Mouse (Mus musculus) kidney, embryonic 16.5 days (tissue): ENCODE results near the gene Baiap2. TPM values are rescaled to one million over a fixed set of nuclear protein-coding genes. Genes with fewer than 3 reads are reported as not detected.

Source experiments
- ATAC-seq: fragments of 200-750 bp; cut with Nextera tagmentation; 2 replicates; pipeline ENCODE4 v1.8.0; 2017; ENCODE audit warnings: moderate TSS enrichment; ENCODE audit not compliant: low FRiP score, low TSS enrichment
- H3K27ac ChIP-seq: fragments of 300-500 bp; sonication (generic); 2 replicates; pipeline ENCODE4 v1.5.1; 2014; ENCODE audit warnings: low read length
- H3K27me3 ChIP-seq: fragments of 300-500 bp; sonication (generic); 2 replicates; pipeline ENCODE4 v1.6.1; 2014; ENCODE audit warnings: low read length, control low read depth, mixed read lengths; ENCODE audit not compliant: insufficient read depth
- H3K36me3 ChIP-seq: fragments of 300-500 bp; sonication (generic); 2 replicates; pipeline ENCODE4 v1.6.1; 2014; ENCODE audit warnings: low read length, control low read depth, mixed read lengths; ENCODE audit not compliant: insufficient read depth
- H3K4me1 ChIP-seq: fragments of 300-500 bp; sonication (generic); 2 replicates; pipeline ENCODE4 v1.6.1; 2014; ENCODE audit warnings: low read length, control low read depth, mixed read lengths; ENCODE audit not compliant: insufficient read depth
- H3K4me2 ChIP-seq: fragments of 300-500 bp; sonication (generic); replicated peaks from 2 replicates; pipeline ENCODE4 v1.6.1; 2014; ENCODE audit warnings: low read depth, low read length
- H3K4me3 ChIP-seq: fragments of 300-500 bp; sonication (generic); 2 replicates; pipeline ENCODE4 v1.5.1; 2014; ENCODE audit warnings: mild to moderate bottlenecking, low read length
- H3K9ac ChIP-seq: fragments of 300-500 bp; sonication (generic); replicated peaks from 2 replicates; pipeline ENCODE4 v1.6.1; 2014; ENCODE audit warnings: low read length
- H3K9me3 ChIP-seq: fragments of 300-500 bp; sonication (generic); 2 replicates; pipeline ENCODE4 v1.6.1; 2016; ENCODE audit warnings: low read length, control low read depth
- WGBS: fragments of 180-500 bp; shearing (Covaris S2); extraction: QIAGEN DNeasy Blood & Tissue Kit; methylation state at CpG from one replicate; pipeline ENCODE4 v1.1.7; 2014; 5-methylcytosine and 5-hydroxymethylcytosine counted together
- polyA plus RNA-seq: library from polyadenylated mRNA; unstranded; fragments of >200 nt; fragmentation: Nextera tagmentation; extraction: Ambion mirVana; gene quantifications from 2 replicates; pipeline ENCODE4 v1.2.1, GENCODE M21; 2015

Baiap2 gene
- polyA plus RNA-seq, 1 experiment from 2014 or later: 25.3 TPM

GRCm38 (mm10) chr11:119907006-119907650 lies 35.4 kb upstream of the Baiap2 start:
- H3K4me1 ChIP-seq: peaks cover 4% of the 10 kb centered on the region; the same call in 1 of the 2 replicates
- H3K9ac ChIP-seq: no peak overlapping the region
- no peaks in the 10 kb centered on the region for H3K36me3 ChIP-seq
- H3K9me3 ChIP-seq: no peaks in the 10 kb centered on the region
- no peak overlapping the region for H3K4me3 ChIP-seq
- ATAC-seq: no peak
- no peak overlapping the region for H3K27ac ChIP-seq
- H3K4me2 ChIP-seq: no peak overlapping the region
- WGBS: 48% methylated on average over 7 of the region's 7 CpGs
- H3K27me3 ChIP-seq: peaks cover 3% of the 10 kb centered on the region; the same call in 1 of the 2 replicates

- Histone ChIP-seq H3K27me3 (peaks cover 3% of the 10 kb centered on the region; the same call in 1 of the 2 replicates), H3K4me2 (no peak overlapping the region), H3K36me3 (no peaks in the 10 kb centered on the region), H3K9me3 (no peaks in the 10 kb centered on the region), H3K4me3 (no peak overlapping the region), H3K4me1 (peaks cover 4% of the 10 kb centered on the region), H3K27ac (no peak overlapping the region), H3K9ac (no peak overlapping the region)
- WGBS: 54% methylated on average over 7 of the region's 7 CpGs
- ATAC-seq: no peak
These were observed 34.9 kb upstream of the Baiap2 start for GRCm38 (mm10) chr11:119907711-119908110.

GRCm38 (mm10) chr11:119909436-119909835 lies 33.1 kb upstream of the Baiap2 start:
- no peak for ATAC-seq

GRCm38 (mm10) chr11:119912845-119913244 lies 29.7 kb upstream of the Baiap2 start:
- 8% methylated on average over 7 of the region's 7 CpGs for WGBS
- no peak for ATAC-seq
- peak overlapping the region; percentile 80 for H3K27ac ChIP-seq

More at GRCm38 (mm10) chr11:119909436-119909835, 33.1 kb upstream of the Baiap2 start:
- no peak overlapping the region for H3K27ac ChIP-seq
- H3K9me3 ChIP-seq: no peaks in the 10 kb centered on the region
- H3K36me3 ChIP-seq: no peaks in the 10 kb centered on the region
- WGBS: 0% methylated on average over 5 of the region's 5 CpGs
- peak overlapping the region; percentile 17 for H3K9ac ChIP-seq
- H3K27me3 ChIP-seq: peaks cover 3% of the 10 kb centered on the region; the same call in 1 of the 2 replicates
- no peak overlapping the region for H3K4me3 ChIP-seq
- H3K4me1 ChIP-seq: peaks cover 12% of the 10 kb centered on the region
- 0 out of 2 replicates have a peak overlapping the region, but pooled peaks have one; percentile 5 for H3K4me2 ChIP-seq

GRCm38 (mm10) chr11:119913291-119913934 lies 29.1 kb upstream of the Baiap2 start, which contains the start of gene Chmp6:
Gene Chmp6 (plus strand): TSS chr11:119913441.
- peak within 1 kb of the TSS; percentile 80 for H3K27ac ChIP-seq
- peak within 1 kb of the TSS; percentile 90 for H3K4me2 ChIP-seq
- H3K4me3 ChIP-seq: peak within 1 kb of the TSS; percentile 75
- no peaks in the 10 kb centered on the region for H3K9me3 ChIP-seq
- peaks cover 18% of the 10 kb centered on the region for H3K36me3 ChIP-seq
- H3K9ac ChIP-seq: peak within 1 kb of the TSS; percentile 85
- under 1% methylated on average over 48 of the region's 48 CpGs for WGBS
- peaks cover 39% of the 10 kb centered on the region for H3K4me1 ChIP-seq
- no peaks in the 10 kb centered on the region; the same call in 1 of the 2 replicates for H3K27me3 ChIP-seq
- peak; percentile 65 for ATAC-seq

More at GRCm38 (mm10) chr11:119912845-119913244, 29.7 kb upstream of the Baiap2 start:
- peak overlapping the region; percentile 85 for H3K9ac ChIP-seq
- peaks cover 3% of the 10 kb centered on the region; the same call in 1 of the 2 replicates for H3K27me3 ChIP-seq
- H3K9me3 ChIP-seq: no peaks in the 10 kb centered on the region
- peak overlapping the region; percentile 90 for H3K4me2 ChIP-seq
- peak overlapping the region; percentile 75 for H3K4me3 ChIP-seq
- peaks cover 13% of the 10 kb centered on the region for H3K36me3 ChIP-seq
- peaks cover 39% of the 10 kb centered on the region for H3K4me1 ChIP-seq

GRCm38 (mm10) chr11:119913935-119914314 lies 28.6 kb upstream of the Baiap2 start:
- H3K4me3 ChIP-seq: peak overlapping the region; percentile 75
- H3K9ac ChIP-seq: peak overlapping the region; percentile 85
- no peaks in the 10 kb centered on the region for H3K9me3 ChIP-seq
- H3K36me3 ChIP-seq: peaks cover 24% of the 10 kb centered on the region
- H3K27me3 ChIP-seq: no peaks in the 10 kb centered on the region
- no peak; the same call in 1 of the 2 replicates for ATAC-seq
- WGBS: under 1% methylated on average over 26 of the region's 26 CpGs
- H3K27ac ChIP-seq: peak overlapping the region; percentile 80
- H3K4me2 ChIP-seq: peak overlapping the region; percentile 90
- peaks cover 39% of the 10 kb centered on the region for H3K4me1 ChIP-seq

- peak overlapping the region; percentile 75 for H3K4me3 ChIP-seq
- no peaks in the 10 kb centered on the region for H3K9me3 ChIP-seq
- H3K27ac ChIP-seq: peak overlapping the region; percentile 80
- no peaks in the 10 kb centered on the region for H3K27me3 ChIP-seq
- 14% methylated on average over 4 of the region's 4 CpGs for WGBS
- peak overlapping the region; percentile 85 for H3K9ac ChIP-seq
- ATAC-seq: no peak
- H3K4me1 ChIP-seq: peaks cover 39% of the 10 kb centered on the region
- peak overlapping the region; percentile 90 for H3K4me2 ChIP-seq
- H3K36me3 ChIP-seq: peaks cover 27% of the 10 kb centered on the region
These were observed 28.2 kb upstream of the Baiap2 start for GRCm38 (mm10) chr11:119914381-119914780.

- H3K4me1 ChIP-seq: peaks cover 36% of the 10 kb centered on the region
- peak overlapping the region; percentile 4; the same call in 1 of the 2 replicates for H3K4me3 ChIP-seq
- peak overlapping the region; percentile 52; the same call in 1 of the 2 replicates for H3K9ac ChIP-seq
- WGBS: 62% methylated on average over 9 of the region's 9 CpGs
- ATAC-seq: peak; percentile 17; the same call in 1 of the 2 replicates
- H3K36me3 ChIP-seq: peaks cover 27% of the 10 kb centered on the region
- peak overlapping the region; percentile 90 for H3K4me2 ChIP-seq
- peak overlapping the region; percentile 87 for H3K27ac ChIP-seq
- no peaks in the 10 kb centered on the region for H3K27me3 ChIP-seq
- no peaks in the 10 kb centered on the region for H3K9me3 ChIP-seq
These were observed 26.9 kb upstream of the Baiap2 start for GRCm38 (mm10) chr11:119915666-119916065.

GRCm38 (mm10) chr11:119916102-119916790 lies 26.3 kb upstream of the Baiap2 start:
- 80% methylated on average over 15 of the region's 15 CpGs for WGBS

More at GRCm38 (mm10) chr11:119916102-119916790, 26.3 kb upstream of the Baiap2 start:
- Histone ChIP-seq H3K4me2 (peak overlapping the region; percentile 90), H3K4me1 (peaks cover 36% of the 10 kb centered on the region), H3K9me3 (no peaks in the 10 kb centered on the region), H3K27me3 (no peaks in the 10 kb centered on the region), H3K27ac (peak overlapping the region; percentile 87), H3K9ac (peak overlapping the region; percentile 52; the same call in 1 of the 2 replicates), H3K36me3 (peaks cover 27% of the 10 kb centered on the region), H3K4me3 (peak overlapping the region; percentile 4; the same call in 1 of the 2 replicates)
- peak; percentile 53 for ATAC-seq
